Mouse (Mus musculus): ENCODE measurements around the gene Gm49353.

- TF ChIP-seq CTCF (IDR thresholded peaks at IDR 0.05; ENCODE audit: low read depth, low read length) (no peak), POLR2A (IDR thresholded peaks at IDR 0.05; ENCODE audit: insufficient read depth, low read length) (no peak), EP300 (IDR thresholded peaks at IDR 0.05; ENCODE audit: insufficient read depth, low read depth, low read length) (no peak)
Observed at GRCm38 (mm10) chr10:29196811-29197210, 1.9 kb upstream of the Gm49353 start.

All from ES-Bruce4 (cell line).